Mouse (Mus musculus): ENCODE measurements around the gene Rims1.

GRCm38 (mm10) chr1:22695046-22695445, 110.7 kb downstream of the Rims1 start:
- TF ChIP-seq GATA1 (IDR thresholded peaks at IDR 0.05; ENCODE audit: borderline replicate concordance, low read length), result no peak
- TF ChIP-seq FLI1 (IDR thresholded peaks at IDR 0.05; ENCODE audit: low read length), result no peak
